Mouse (Mus musculus): ENCODE measurements at regions not wholly inside any gene's neighbourhood (a gene's known extent, or its start where the extent isn't known, plus 50 kb on each side); places are given as distances from the start of the nearest gene placed in this dataset.

DNA sequence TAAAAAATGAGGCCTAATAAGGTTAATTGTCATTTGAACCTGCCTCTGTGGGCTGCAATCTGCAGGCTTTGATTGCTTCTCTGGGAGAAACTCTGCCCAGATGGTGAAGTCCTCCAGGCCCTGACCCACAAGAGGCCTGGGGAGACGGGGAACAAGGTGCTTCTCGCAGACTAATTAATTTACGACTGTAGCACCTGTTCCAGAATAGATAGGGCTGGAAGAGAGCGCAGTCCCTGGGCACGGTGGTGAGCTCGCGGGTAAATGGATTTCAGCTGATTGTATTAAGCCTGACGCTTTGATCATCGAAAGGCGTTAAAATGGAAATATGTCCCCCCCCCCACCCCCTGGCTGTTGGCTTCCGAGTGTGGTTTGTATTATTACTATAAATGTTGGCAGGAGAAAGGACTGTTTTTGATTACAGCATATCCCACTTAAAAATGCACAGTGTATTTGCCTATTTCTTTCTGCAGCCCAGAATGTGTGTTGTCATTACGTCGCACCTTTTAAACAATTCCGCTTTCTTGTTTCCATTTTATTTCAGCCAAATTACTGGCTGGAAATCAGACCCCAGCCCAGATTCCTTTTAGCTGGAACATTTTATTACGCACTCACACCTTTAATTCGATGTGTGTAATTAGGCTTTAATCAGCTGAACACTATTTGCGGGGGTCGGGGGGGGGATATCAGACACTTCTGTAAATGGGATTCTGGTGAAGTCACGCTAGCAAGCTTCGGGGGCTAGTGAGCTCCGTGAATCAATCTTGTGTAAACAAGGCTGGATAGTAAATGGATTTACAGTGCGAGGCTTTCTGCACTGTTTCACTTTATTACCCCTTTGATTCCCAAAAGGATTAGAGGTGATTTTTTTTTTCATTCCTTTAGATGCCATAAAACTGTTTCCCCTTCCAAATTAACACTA, 250.1 kb upstream of the Dnajc19 start:
- H3K27ac ChIP-seq (replicated peaks), result no peak overlapping the region
- H3K4me3 ChIP-seq, result no peak overlapping the region
- H3K4me1 ChIP-seq, result peaks cover 24% of the 10 kb centered on the region
- peak; percentile 70 for ATAC-seq (replicated peaks)
- peaks cover 9% of the 10 kb centered on the region; the same call in 1 of the 2 replicates for H3K27me3 ChIP-seq
- H3K36me3 ChIP-seq, result no peaks in the 10 kb centered on the region
- no peaks in the 10 kb centered on the region for H3K9me3 ChIP-seq
- no peak overlapping the region for H3K9ac ChIP-seq (replicated peaks)
- 10% methylated on average over 22 of the region's 22 CpGs for WGBS
- peak overlapping the region; percentile 22 for H3K4me2 ChIP-seq (replicated peaks)

DNA sequence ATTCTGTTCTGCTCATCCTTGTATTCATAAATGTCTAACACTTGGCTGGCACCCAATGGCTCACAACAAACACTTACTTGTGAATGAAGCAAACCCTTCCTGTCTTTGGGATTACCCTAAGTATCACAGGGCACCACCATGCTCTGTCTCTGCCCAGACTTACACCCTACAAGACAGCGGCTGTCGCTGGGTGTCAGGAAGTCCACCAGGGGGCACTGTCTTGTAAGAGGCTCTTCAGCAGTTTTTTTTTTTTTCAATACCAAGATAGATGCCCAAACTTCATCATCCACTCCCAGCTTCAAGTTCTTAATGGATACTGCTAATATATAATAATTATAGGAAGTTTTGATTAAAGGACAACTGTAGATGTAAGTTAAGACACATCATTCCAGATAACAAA, 247.7 kb upstream of the Dnajc19 start:
- Histone ChIP-seq H3K27ac (replicated peaks) (no peak overlapping the region), H3K9me3 (no peaks in the 10 kb centered on the region), H3K4me2 (replicated peaks) (no peak overlapping the region), H3K36me3 (no peaks in the 10 kb centered on the region), H3K4me3 (no peak overlapping the region), H3K4me1 (peaks cover 24% of the 10 kb centered on the region), H3K27me3 (no peaks in the 10 kb centered on the region), H3K9ac (replicated peaks) (no peak overlapping the region)
- WGBS, result 14% methylated on average over 2 of the region's 2 CpGs
- no peak for ATAC-seq (replicated peaks)

GRCm38 (mm10) chr3:34325669-34326068, 244.5 kb upstream of the Dnajc19 start:
- no peak overlapping the region for H3K27ac ChIP-seq (replicated peaks)
- 97% methylated on average over 1 of the region's 1 CpGs for WGBS
- no peak overlapping the region for H3K4me2 ChIP-seq (replicated peaks)
- ATAC-seq (replicated peaks), result no peak
- no peak overlapping the region for H3K4me3 ChIP-seq
- H3K4me1 ChIP-seq, result peaks cover 35% of the 10 kb centered on the region
- H3K9me3 ChIP-seq, result no peaks in the 10 kb centered on the region
- no peak overlapping the region for H3K9ac ChIP-seq (replicated peaks)
- no peaks in the 10 kb centered on the region for H3K27me3 ChIP-seq
- no peaks in the 10 kb centered on the region for H3K36me3 ChIP-seq

DNA sequence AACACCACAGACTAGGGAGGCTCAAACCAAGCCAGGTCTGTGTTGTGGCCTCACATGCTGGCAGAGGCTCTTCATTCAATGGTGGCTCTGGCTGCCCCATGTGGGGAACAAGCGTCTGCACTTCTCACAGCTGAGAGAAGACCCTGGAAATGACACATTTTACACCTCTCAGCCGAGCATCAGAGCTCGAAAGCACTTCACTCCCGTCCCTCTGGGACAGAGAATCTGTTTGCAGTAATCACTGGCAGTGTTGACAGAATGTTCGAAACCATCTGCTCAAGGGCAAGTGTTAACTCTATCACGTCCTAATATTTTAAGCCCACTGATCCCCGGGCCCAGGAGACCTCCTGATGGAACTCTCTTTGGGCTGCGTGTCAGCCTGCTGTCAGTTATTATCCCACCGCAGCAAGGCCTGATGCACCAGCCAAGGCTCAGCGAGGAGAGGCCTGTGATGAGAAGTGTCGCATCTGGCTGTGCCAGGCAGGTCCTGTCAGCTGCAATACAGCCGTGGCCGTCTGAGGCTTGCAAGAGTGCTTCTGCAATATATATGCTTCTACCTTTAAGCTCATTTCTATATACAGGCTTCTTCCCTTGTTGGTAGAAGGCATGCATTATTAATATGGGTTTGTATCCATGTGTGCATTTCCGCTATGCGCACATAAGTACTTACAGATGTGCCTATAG, 241.5 kb upstream of the Dnajc19 start:
- Histone ChIP-seq H3K4me3 (no peak overlapping the region), H3K4me2 (replicated peaks) (no peak overlapping the region), H3K36me3 (no peaks in the 10 kb centered on the region), H3K9ac (replicated peaks) (no peak overlapping the region), H3K27ac (replicated peaks) (peak overlapping the region; percentile 20; the same call in 1 of the 2 replicates), H3K9me3 (no peaks in the 10 kb centered on the region), H3K4me1 (peaks cover 35% of the 10 kb centered on the region), H3K27me3 (no peaks in the 10 kb centered on the region)
- peak; percentile 70 for ATAC-seq (replicated peaks)
- WGBS, result 30% methylated on average over 15 of the region's 15 CpGs

GRCm38 (mm10) chr3:34314798-34315197, 233.7 kb upstream of the Dnajc19 start:
- Histone ChIP-seq H3K4me3 (no peak overlapping the region), H3K9me3 (no peaks in the 10 kb centered on the region), H3K36me3 (no peaks in the 10 kb centered on the region), H3K9ac (replicated peaks) (no peak overlapping the region), H3K27me3 (no peaks in the 10 kb centered on the region), H3K4me1 (peaks cover 46% of the 10 kb centered on the region), H3K4me2 (replicated peaks) (no peak overlapping the region; the same call in 1 of the 2 replicates), H3K27ac (replicated peaks) (no peak overlapping the region; the same call in 1 of the 2 replicates)
- WGBS, result 17% methylated on average over 8 of the region's 8 CpGs
- ATAC-seq (replicated peaks), result no peak

DNA sequence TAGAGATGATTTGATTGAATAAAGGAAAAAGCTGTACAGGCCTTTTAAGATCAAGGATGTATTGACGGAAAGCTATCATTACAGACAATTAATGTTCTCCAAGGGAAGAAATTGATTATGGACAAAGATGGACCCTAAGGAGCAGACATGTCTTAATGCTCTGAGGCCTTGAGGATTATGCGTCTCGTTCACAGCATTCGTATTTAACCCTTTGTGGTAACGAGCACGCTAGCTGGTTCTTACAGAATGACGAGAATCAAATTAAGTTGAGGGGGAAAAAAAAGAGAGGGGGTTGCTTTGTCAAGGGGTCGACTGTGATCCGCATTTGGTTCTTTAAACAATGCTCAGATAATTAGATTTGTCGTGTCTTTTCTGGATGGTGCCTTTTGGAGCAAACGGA, 233.3 kb upstream of the Dnajc19 start:
- no peaks in the 10 kb centered on the region for H3K27me3 ChIP-seq
- no peak overlapping the region for H3K9ac ChIP-seq (replicated peaks)
- no peaks in the 10 kb centered on the region for H3K36me3 ChIP-seq
- no peak overlapping the region for H3K4me3 ChIP-seq
- no peak for ATAC-seq (replicated peaks)
- peaks cover 46% of the 10 kb centered on the region for H3K4me1 ChIP-seq
- no peak overlapping the region; the same call in 1 of the 2 replicates for H3K27ac ChIP-seq (replicated peaks)
- 15% methylated on average over 11 of the region's 11 CpGs for whole genome bisulfite sequencing
- H3K9me3 ChIP-seq, result no peaks in the 10 kb centered on the region
- H3K4me2 ChIP-seq (replicated peaks), result no peak overlapping the region; the same call in 1 of the 2 replicates

- H3K4me3 ChIP-seq, result no peak overlapping the region
- no peaks in the 10 kb centered on the region for H3K27me3 ChIP-seq
- H3K9me3 ChIP-seq, result no peaks in the 10 kb centered on the region
- H3K4me2 ChIP-seq (replicated peaks), result no peak overlapping the region
- no peak for ATAC-seq (replicated peaks)
- no peaks in the 10 kb centered on the region for H3K36me3 ChIP-seq
- WGBS, result 63% methylated on average over 6 of the region's 6 CpGs
- peaks cover 46% of the 10 kb centered on the region for H3K4me1 ChIP-seq
- no peak overlapping the region for H3K9ac ChIP-seq (replicated peaks)
- H3K27ac ChIP-seq (replicated peaks), result no peak overlapping the region
Observed at GRCm38 (mm10) chr3:34311944-34312343, 230.8 kb upstream of the Dnajc19 start.

- no peak overlapping the region for H3K9ac ChIP-seq (replicated peaks)
- no peaks in the 10 kb centered on the region for H3K9me3 ChIP-seq
- H3K27ac ChIP-seq (replicated peaks), result no peak overlapping the region
- no peak overlapping the region for H3K4me2 ChIP-seq (replicated peaks)
- no peak for ATAC-seq (replicated peaks)
- H3K36me3 ChIP-seq, result no peaks in the 10 kb centered on the region
- WGBS, result 37% methylated on average over 2 of the region's 2 CpGs
- H3K4me3 ChIP-seq, result no peak overlapping the region
- H3K4me1 ChIP-seq, result 0 out of 2 replicates have a peak, but pooled peaks cover 3% of the 10 kb centered on the region
- no peaks in the 10 kb centered on the region for H3K27me3 ChIP-seq
Observed at GRCm38 (mm10) chr3:34299637-34300036, 218.5 kb upstream of the Dnajc19 start.

GRCm38 (mm10) chr3:34287836-34288235, 206.7 kb upstream of the Dnajc19 start:
- peak; percentile 68; the same call in 1 of the 2 replicates for ATAC-seq (replicated peaks)
- Histone ChIP-seq H3K4me3 (no peak overlapping the region), H3K27me3 (no peaks in the 10 kb centered on the region), H3K9me3 (no peaks in the 10 kb centered on the region), H3K9ac (replicated peaks) (no peak overlapping the region), H3K36me3 (no peaks in the 10 kb centered on the region), H3K4me2 (replicated peaks) (no peak overlapping the region), H3K27ac (replicated peaks) (no peak overlapping the region), H3K4me1 (peaks cover 13% of the 10 kb centered on the region; the same call in 1 of the 2 replicates)
- 27% methylated on average over 5 of the region's 5 CpGs for WGBS

DNA sequence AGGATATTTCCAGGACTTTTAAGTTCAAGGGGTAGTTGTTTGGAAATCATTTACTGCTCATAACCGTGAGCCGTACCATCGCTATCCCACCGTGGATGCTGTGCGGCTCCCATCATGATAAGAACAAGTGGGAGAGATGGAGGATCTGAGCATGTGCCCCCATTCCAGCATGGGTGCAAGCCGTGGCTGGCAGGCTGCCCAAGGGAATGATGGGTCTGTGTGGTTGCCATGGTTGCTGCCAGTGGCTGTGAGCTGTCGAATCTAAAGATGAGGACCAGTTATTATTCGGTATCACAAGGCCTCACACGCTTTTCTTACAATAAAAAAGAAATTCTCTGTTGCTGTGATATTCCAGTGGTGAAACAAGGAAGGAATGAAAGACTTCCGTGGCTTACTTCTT, 189.0 kb upstream of the Dnajc19 start:
- Histone ChIP-seq H3K4me3 (no peak overlapping the region), H3K36me3 (no peaks in the 10 kb centered on the region), H3K27me3 (no peaks in the 10 kb centered on the region), H3K9ac (replicated peaks) (no peak overlapping the region), H3K9me3 (no peaks in the 10 kb centered on the region), H3K27ac (replicated peaks) (no peak overlapping the region; the same call in 1 of the 2 replicates), H3K4me2 (replicated peaks) (no peak overlapping the region), H3K4me1 (peaks cover 30% of the 10 kb centered on the region)
- WGBS, result 55% methylated on average over 10 of the region's 10 CpGs
- peak; percentile 69 for ATAC-seq (replicated peaks)

- Histone ChIP-seq H3K9ac (replicated peaks) (no peak overlapping the region), H3K27ac (replicated peaks) (peak overlapping the region; percentile 32), H3K27me3 (no peaks in the 10 kb centered on the region), H3K4me1 (peaks cover 34% of the 10 kb centered on the region), H3K9me3 (no peaks in the 10 kb centered on the region), H3K4me2 (replicated peaks) (no peak overlapping the region), H3K36me3 (no peaks in the 10 kb centered on the region), H3K4me3 (no peak overlapping the region)
- WGBS, result 50% methylated on average over 12 of the region's 12 CpGs
- ATAC-seq (replicated peaks), result peak; percentile 55
Observed at GRCm38 (mm10) chr3:34266462-34266861, 185.3 kb upstream of the Dnajc19 start.

- Histone ChIP-seq H3K4me2 (replicated peaks) (no peak overlapping the region), H3K36me3 (no peaks in the 10 kb centered on the region), H3K27ac (replicated peaks) (no peak overlapping the region), H3K4me1 (peaks cover 25% of the 10 kb centered on the region), H3K9me3 (no peaks in the 10 kb centered on the region), H3K27me3 (no peaks in the 10 kb centered on the region), H3K4me3 (no peak overlapping the region), H3K9ac (replicated peaks) (no peak overlapping the region)
- ATAC-seq (replicated peaks), result no peak
- 49% methylated on average over 6 of the region's 6 CpGs for WGBS
Observed at GRCm38 (mm10) chr3:34264811-34265210, 183.7 kb upstream of the Dnajc19 start.

Data from forebrain, embryonic 15.5 days (tissue).